Mouse (Mus musculus) C2C12 (cell line): ENCODE measurements around the gene Dhrs13. TPM values are rescaled to one million over a fixed set of nuclear protein-coding genes. Genes with fewer than 3 reads are reported as not detected.

Experiments used
- H3K27me3 ChIP-seq: one replicate; pipeline ENCODE4 v1.6.1; 2011; ENCODE audit not compliant: control insufficient read depth, insufficient read depth, insufficient read length
- H3K36me3 ChIP-seq: one replicate; pipeline ENCODE4 v1.6.1; 2011; ENCODE audit not compliant: control insufficient read depth, insufficient read depth
- H3K4me3 ChIP-seq: one replicate; pipeline ENCODE4 v1.5.1; 2011; ENCODE audit warnings: mild to moderate bottlenecking, control low read depth; ENCODE audit not compliant: poor library complexity, insufficient read depth, severe bottlenecking
- H3K79me2 ChIP-seq: one replicate; pipeline ENCODE4 v1.6.1; 2011; ENCODE audit not compliant: control insufficient read depth, insufficient read depth
- H3K79me3 ChIP-seq: one replicate; pipeline ENCODE4 v1.6.1; 2011; ENCODE audit warnings: low read depth, control low read depth
- H3ac ChIP-seq: one replicate; pipeline ENCODE3; 2011; ENCODE audit warnings: low read depth; ENCODE audit not compliant: control insufficient read depth, insufficient read length
- CEBPB ChIP-seq: IDR thresholded peaks from one replicate; pipeline ENCODE4 v1.6.1; 2011; ENCODE audit warnings: low read depth, mild to moderate bottlenecking, control low read depth, moderate library complexity
- CTCF ChIP-seq: IDR thresholded peaks from one replicate; pipeline ENCODE4 v1.5.1; 2011; ENCODE audit not compliant: control insufficient read depth, insufficient read depth, insufficient read length
- FOSL1 ChIP-seq: IDR thresholded peaks from one replicate; pipeline ENCODE4 v1.8.0; 2011; ENCODE audit warnings: mild to moderate bottlenecking, low read length; ENCODE audit not compliant: poor library complexity, insufficient read depth, severe bottlenecking
- MAX ChIP-seq: IDR thresholded peaks from one replicate; pipeline ENCODE4 v1.6.1; 2011; ENCODE audit warnings: mild to moderate bottlenecking, control low read depth
- MYOD1 ChIP-seq: IDR thresholded peaks from one replicate; pipeline ENCODE4 v1.6.1; 2011; ENCODE audit warnings: low read depth; ENCODE audit not compliant: control insufficient read depth, insufficient read length
- MYOG ChIP-seq: IDR thresholded peaks from one replicate; pipeline ENCODE4 v1.6.1; 2011; ENCODE audit not compliant: control insufficient read depth, insufficient read length; ENCODE audit errors: extremely low read depth
- USF1 ChIP-seq: IDR thresholded peaks from one replicate; pipeline ENCODE4 v1.6.1; 2011; ENCODE audit warnings: low read depth, mild to moderate bottlenecking, control low read depth, moderate library complexity
- polyA plus RNA-seq: library from polyadenylated mRNA; unstranded; fragments of >200 nt; fragmentation: generic; extraction: Trizol; gene quantifications from one replicate; pipeline ENCODE4 v1.2.1, GENCODE M21; 2012; ENCODE audit warnings: missing spikeins

Dhrs13 gene
- polyA plus RNA-seq, 1 experiment = 16.7 TPM

DNA sequence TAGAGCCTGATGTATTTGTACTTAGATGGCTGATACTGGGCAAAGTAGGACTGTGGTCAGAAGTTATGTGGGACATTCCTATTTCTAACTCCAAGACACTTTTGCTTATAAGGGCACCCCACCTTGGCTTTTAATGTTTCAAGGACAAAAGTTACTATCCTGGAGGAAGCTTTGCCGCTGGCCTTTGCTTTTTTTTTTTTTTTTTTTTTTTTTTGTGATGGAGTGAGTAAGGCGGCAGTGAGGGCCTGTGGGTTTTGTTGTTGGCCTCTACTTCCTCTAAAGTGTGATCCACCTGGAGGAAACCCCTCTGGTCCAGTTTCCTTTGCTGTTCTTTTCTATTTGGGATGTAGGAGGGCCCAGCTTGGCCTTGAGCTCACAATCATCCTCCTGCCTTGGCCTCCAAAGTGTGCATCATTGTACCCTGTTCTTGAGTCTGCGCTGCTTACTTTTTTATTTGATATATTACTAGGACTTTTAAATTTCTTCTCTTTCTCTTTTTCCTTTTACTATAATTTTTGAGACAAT, 46.5 kb upstream of the Dhrs13 start:
- Histone ChIP-seq H3K79me3 (peaks cover 72% of the 10 kb centered on the region), H3K79me2 (peaks cover 81% of the 10 kb centered on the region), H3K36me3 (peaks cover 39% of the 10 kb centered on the region), H3ac (no peak overlapping the region), H3K27me3 (no peaks in the 10 kb centered on the region), H3K4me3 (no peak overlapping the region)
- TF ChIP-seq FOSL1 (no peak), CEBPB (no peak), CTCF (no peak), MAX (no peak), MYOD1 (no peak), MYOG (no peak), USF1 (no peak)

DNA sequence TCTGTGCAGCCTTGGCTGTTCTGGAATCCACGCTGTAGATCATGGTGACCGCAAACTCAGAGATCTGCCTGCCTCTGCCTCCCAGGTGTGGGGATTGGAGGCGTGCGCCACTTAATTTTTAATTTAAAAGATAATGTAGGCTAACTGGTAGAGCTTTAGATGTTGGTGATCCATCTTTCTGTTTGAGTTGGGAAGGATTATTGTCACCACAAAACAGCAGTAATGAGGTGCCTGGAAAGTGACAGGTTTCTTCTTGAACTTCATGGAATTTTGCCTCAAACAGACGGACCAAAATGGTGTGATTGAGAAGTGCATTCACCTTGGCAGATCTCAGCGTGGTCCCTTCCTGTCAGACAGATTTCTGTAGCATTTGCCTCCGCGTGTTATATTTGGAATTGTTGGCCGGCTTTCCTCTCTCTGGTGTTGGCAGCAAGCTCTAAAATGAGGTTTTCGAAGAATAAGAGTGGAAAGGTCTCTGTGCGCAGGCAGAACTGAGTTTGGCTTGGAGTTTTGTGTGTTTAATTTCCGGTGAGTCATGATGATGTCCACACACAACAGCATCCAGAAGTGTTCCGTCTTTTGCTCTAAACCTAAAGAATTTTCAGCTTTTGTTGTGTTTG, 42.9 kb upstream of the Dhrs13 start:
- no peak for TF ChIP-seq USF1
- TF ChIP-seq FOSL1 = no peak
- no peak for TF ChIP-seq MYOG
- no peak for TF ChIP-seq CEBPB
- no peak for TF ChIP-seq CTCF
- no peak for TF ChIP-seq MAX
- no peak for TF ChIP-seq MYOD1
- peaks cover 66% of the 10 kb centered on the region for H3K36me3 ChIP-seq

DNA sequence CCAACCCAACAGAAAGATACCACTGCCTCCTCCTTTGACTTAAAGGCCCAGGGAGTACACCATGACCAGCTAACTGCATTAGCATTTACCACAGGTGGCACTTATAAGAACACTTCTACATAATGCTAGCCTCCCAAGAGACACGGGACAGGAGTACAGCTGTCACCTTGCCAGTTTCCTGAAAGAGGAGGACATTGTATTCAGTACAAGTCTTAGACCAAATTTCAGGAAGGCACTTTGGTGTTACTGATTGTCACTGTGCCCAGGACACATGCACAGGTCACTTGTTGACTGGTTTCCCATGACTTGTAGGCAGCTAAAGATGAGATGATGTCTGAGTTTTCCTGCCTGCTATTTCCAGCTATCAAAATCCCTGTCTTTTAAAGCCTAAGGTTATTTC, 36.5 kb upstream of the Dhrs13 start:
- no peak overlapping the region for H3ac ChIP-seq
- peaks cover 60% of the 10 kb centered on the region for H3K36me3 ChIP-seq
- TF ChIP-seq FOSL1 (no peak), MYOD1 (no peak), CTCF (no peak), USF1 (no peak), CEBPB (no peak), MYOG (no peak), MAX (no peak)
- H3K79me3 ChIP-seq = peaks cover 92% of the 10 kb centered on the region
- H3K27me3 ChIP-seq = no peaks in the 10 kb centered on the region
- no peak overlapping the region for H3K4me3 ChIP-seq
- H3K79me2 ChIP-seq = peaks cover 100% of the 10 kb centered on the region

More for the DNA sequence above, 42.9 kb upstream of the Dhrs13 start:
- H3ac ChIP-seq = no peak overlapping the region
- H3K4me3 ChIP-seq = no peak overlapping the region
- H3K79me2 ChIP-seq = peaks cover 100% of the 10 kb centered on the region
- peaks cover 94% of the 10 kb centered on the region for H3K79me3 ChIP-seq
- H3K27me3 ChIP-seq = no peaks in the 10 kb centered on the region

DNA sequence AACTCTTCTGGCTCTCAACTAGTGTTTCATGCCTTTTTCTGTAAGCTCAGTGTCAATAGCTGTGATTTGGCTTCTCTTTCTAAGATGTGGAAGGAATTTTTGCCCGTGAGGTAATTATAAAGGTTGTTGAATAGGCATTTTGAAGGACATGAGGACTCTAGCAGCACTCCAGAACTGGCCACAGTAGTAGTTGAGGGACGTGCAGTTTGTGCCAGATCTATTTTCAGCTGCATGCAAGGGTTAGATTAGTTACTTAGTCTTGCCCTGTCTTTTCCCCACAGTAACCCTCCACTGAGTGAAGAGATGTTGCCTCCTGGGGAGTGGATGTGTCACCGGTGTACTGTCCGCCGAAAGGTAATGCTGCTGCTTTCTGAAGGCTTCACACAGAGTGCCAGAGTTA, 25.6 kb upstream of the Dhrs13 start:
- Histone ChIP-seq H3K36me3 (peaks cover 90% of the 10 kb centered on the region), H3K27me3 (no peaks in the 10 kb centered on the region), H3K4me3 (no peak overlapping the region), H3K79me2 (peaks cover 77% of the 10 kb centered on the region), H3ac (no peak overlapping the region), H3K79me3 (peaks cover 51% of the 10 kb centered on the region)
- TF ChIP-seq USF1 (no peak), CTCF (no peak)

DNA sequence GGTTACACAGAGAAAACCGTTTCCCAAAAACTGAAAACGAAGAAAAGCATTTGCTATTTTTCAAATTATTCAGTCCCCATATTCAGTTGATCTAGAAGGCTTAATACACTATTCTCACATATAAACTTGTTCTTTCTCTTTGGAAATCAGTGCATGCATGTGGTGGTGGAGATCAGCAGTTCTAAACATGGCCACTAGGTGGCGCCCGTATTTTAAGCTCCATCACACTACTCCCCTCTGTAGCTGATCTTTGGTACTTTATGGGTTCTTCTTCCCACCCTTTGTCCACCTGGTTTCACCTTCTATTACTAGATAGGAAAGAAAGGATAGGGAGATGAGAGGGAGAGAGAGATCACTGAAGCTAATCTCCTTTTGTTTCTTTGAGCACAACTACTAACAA, 12.4 kb upstream of the Dhrs13 start:
- TF ChIP-seq FOSL1 = no peak
- peak; percentile 57 for TF ChIP-seq CTCF
- peaks cover 92% of the 10 kb centered on the region for H3K36me3 ChIP-seq

DNA sequence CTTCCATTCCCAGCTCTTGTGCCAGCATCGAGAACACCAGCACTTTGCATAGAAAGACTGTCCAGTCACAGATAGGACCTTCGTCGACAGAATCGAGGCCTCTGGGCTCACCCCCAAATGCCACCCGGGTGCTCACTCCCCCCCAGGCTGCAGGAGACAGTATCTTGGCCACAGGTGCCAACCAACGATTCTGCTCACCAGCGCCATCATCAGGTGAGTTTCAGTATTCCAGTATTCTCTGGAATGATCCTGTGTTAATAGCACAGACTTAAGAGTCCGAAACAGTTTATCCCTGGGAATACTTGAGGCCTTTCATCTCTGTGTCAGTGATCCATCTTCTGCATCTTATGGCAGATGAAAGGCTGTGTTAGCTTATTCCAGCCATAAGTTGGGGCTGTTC, 8.5 kb upstream of the Dhrs13 start:
- no peaks in the 10 kb centered on the region for H3K79me2 ChIP-seq
- no peaks in the 10 kb centered on the region for H3K27me3 ChIP-seq
- TF ChIP-seq MAX (no peak), USF1 (no peak), FOSL1 (no peak), MYOG (no peak), MYOD1 (no peak), CEBPB (no peak), CTCF (no peak)
- H3ac ChIP-seq = no peak overlapping the region
- H3K36me3 ChIP-seq = peaks cover 91% of the 10 kb centered on the region
- H3K79me3 ChIP-seq = peaks cover 2% of the 10 kb centered on the region
- no peak overlapping the region for H3K4me3 ChIP-seq

More for the DNA sequence above, 12.4 kb upstream of the Dhrs13 start:
- peaks cover 2% of the 10 kb centered on the region for H3K79me3 ChIP-seq
- H3K79me2 ChIP-seq = no peaks in the 10 kb centered on the region
- no peaks in the 10 kb centered on the region for H3K27me3 ChIP-seq
- no peak overlapping the region for H3K4me3 ChIP-seq
- no peak overlapping the region for H3ac ChIP-seq
